Mouse (Mus musculus) testis, adult 2 months (tissue): ENCODE measurements around the gene Plpp6. TPM values are rescaled to one million over a fixed set of nuclear protein-coding genes. Genes with fewer than 3 reads are reported as not detected.
"Not testable (repeated sequence)": the region's sequence is repeated elsewhere in the genome, so short reads cannot be mapped to it uniquely, and the experiment has no call there.

Source experiments
- H3K27ac ChIP-seq: fragments of 200-500 bp; 2 replicates; pipeline ENCODE4 v1.5.1; 2012; ENCODE audit warnings: low read depth, low read length; ENCODE audit not compliant: control insufficient read depth, insufficient read depth
- H3K27me3 ChIP-seq: fragments of 200-500 bp; 2 replicates; pipeline ENCODE4 v1.6.1; 2012; ENCODE audit warnings: mild to moderate bottlenecking, low read length, moderate library complexity; ENCODE audit not compliant: control insufficient read depth, insufficient read depth
- H3K36me3 ChIP-seq: fragments of 200-500 bp; 2 replicates; pipeline ENCODE4 v1.6.1; 2012; ENCODE audit warnings: mild to moderate bottlenecking, low read length; ENCODE audit not compliant: control insufficient read depth, insufficient read depth
- H3K4me1 ChIP-seq: fragments of 200-500 bp; 2 replicates; pipeline ENCODE4 v1.6.1; 2012; ENCODE audit warnings: low read length; ENCODE audit not compliant: control insufficient read depth, insufficient read depth
- H3K4me3 ChIP-seq: fragments of 200-500 bp; 2 replicates; pipeline ENCODE4 v1.5.1; 2012; ENCODE audit warnings: low read depth, mild to moderate bottlenecking, low read length, moderate library complexity, mixed read lengths; ENCODE audit not compliant: control insufficient read depth
- CTCF ChIP-seq: fragments of 200-500 bp; IDR thresholded peaks from 2 replicates; pipeline ENCODE4 v1.5.1; 2012; ENCODE audit warnings: low read depth, mild to moderate bottlenecking, inconsistent platforms, low read length, moderate library complexity; ENCODE audit not compliant: control insufficient read depth, insufficient read depth, insufficient replicate concordance
- POLR2A ChIP-seq: fragments of 200-500 bp; IDR thresholded peaks from 2 replicates; pipeline ENCODE4 v1.6.1; 2012; ENCODE audit warnings: low read depth, mild to moderate bottlenecking, inconsistent platforms, low read length, moderate library complexity; ENCODE audit not compliant: control insufficient read depth
- polyA plus RNA-seq: library from polyadenylated mRNA; depleted of rRNA; stranded (reverse); fragments of >200 nt; gene quantifications from 2 replicates; pipeline ENCODE4 v1.2.3, GENCODE M21; 2012

Plpp6 gene
- polyA plus RNA-seq, 1 experiment, result 29.3 TPM

GRCm38 (mm10) chr19:28989515-28989914 is 25.8 kb downstream of the Plpp6 start:
- peak overlapping the region; percentile 95 for H3K27ac ChIP-seq
- peaks cover 3% of the 10 kb centered on the region; the same call in 1 of the 2 replicates for H3K4me1 ChIP-seq
- H3K27me3 ChIP-seq, result no peaks in the 10 kb centered on the region
- H3K4me3 ChIP-seq, result peak overlapping the region; percentile 98
- peaks cover 1% of the 10 kb centered on the region; the same call in 1 of the 2 replicates for H3K36me3 ChIP-seq
- TF ChIP-seq CTCF (no peak), POLR2A (no peak)

GRCm38 (mm10) chr19:28990194-28990589 is 26.4 kb downstream of the Plpp6 start, which contains the start of gene Cdc37l1:
Gene Cdc37l1, plus strand, starts transcription at chr19:28990352.
- Histone ChIP-seq H3K4me1 (peaks cover 3% of the 10 kb centered on the region; the same call in 1 of the 2 replicates), H3K27ac (peak within 1 kb of the TSS; percentile 95), H3K4me3 (peak within 1 kb of the TSS; percentile 98), H3K27me3 (no peaks in the 10 kb centered on the region), H3K36me3 (peaks cover 3% of the 10 kb centered on the region; the same call in 1 of the 2 replicates)
- TF ChIP-seq POLR2A, result peak; percentile 86
- no peak for TF ChIP-seq CTCF

GRCm38 (mm10) chr19:28990590-28991221 is 27.0 kb downstream of the Plpp6 start:
- H3K27ac ChIP-seq, result peak overlapping the region; percentile 95
- H3K4me3 ChIP-seq, result peak overlapping the region; percentile 98
- TF ChIP-seq POLR2A, result no peak; the same call in 1 of the 2 replicates
- TF ChIP-seq CTCF, result no peak

GRCm38 (mm10) chr19:28991391-28991790 is 27.6 kb downstream of the Plpp6 start:
- Histone ChIP-seq H3K27ac (peak overlapping the region; percentile 95), H3K36me3 (peaks cover 3% of the 10 kb centered on the region; the same call in 1 of the 2 replicates), H3K4me3 (peak overlapping the region; percentile 98; the same call in 1 of the 2 replicates), H3K27me3 (no peaks in the 10 kb centered on the region), H3K4me1 (peaks cover 3% of the 10 kb centered on the region; the same call in 1 of the 2 replicates)
- no peak for TF ChIP-seq POLR2A
- no peak for TF ChIP-seq CTCF

More at GRCm38 (mm10) chr19:28990590-28991221, 27.0 kb downstream of the Plpp6 start:
- Histone ChIP-seq H3K4me1 (peaks cover 3% of the 10 kb centered on the region; the same call in 1 of the 2 replicates), H3K36me3 (peaks cover 3% of the 10 kb centered on the region; the same call in 1 of the 2 replicates), H3K27me3 (no peaks in the 10 kb centered on the region)

- Histone ChIP-seq H3K36me3 (peaks cover 3% of the 10 kb centered on the region; the same call in 1 of the 2 replicates), H3K27me3 (no peaks in the 10 kb centered on the region), H3K4me1 (peaks cover 3% of the 10 kb centered on the region; the same call in 1 of the 2 replicates), H3K27ac (no peak overlapping the region; the same call in 1 of the 2 replicates), H3K4me3 (peak overlapping the region; percentile 25)
- TF ChIP-seq CTCF (no peak), POLR2A (no peak)
Observed at GRCm38 (mm10) chr19:28994870-28995269, 31.1 kb downstream of the Plpp6 start.

- TF ChIP-seq CTCF (no peak), POLR2A (no peak)
- H3K27ac ChIP-seq, result no peak overlapping the region
- H3K36me3 ChIP-seq, result peaks cover 3% of the 10 kb centered on the region; the same call in 1 of the 2 replicates
- no peak overlapping the region for H3K4me3 ChIP-seq
- no peaks in the 10 kb centered on the region for H3K27me3 ChIP-seq
- peaks cover 3% of the 10 kb centered on the region; the same call in 1 of the 2 replicates for H3K4me1 ChIP-seq
Observed at GRCm38 (mm10) chr19:28995366-28995765, 31.6 kb downstream of the Plpp6 start.

- Histone ChIP-seq H3K27me3 (no peaks in the 10 kb centered on the region), H3K36me3 (peaks cover 2% of the 10 kb centered on the region), H3K4me1 (no peaks in the 10 kb centered on the region), H3K4me3 (no peak overlapping the region), H3K27ac (no peak overlapping the region)
- TF ChIP-seq CTCF (no peak), POLR2A (no peak)
Observed at GRCm38 (mm10) chr19:28997976-28998630, 34.4 kb downstream of the Plpp6 start.

GRCm38 (mm10) chr19:29000321-29000720 is 36.6 kb downstream of the Plpp6 start:
- H3K27me3 ChIP-seq, H3K27ac ChIP-seq, H3K4me1 ChIP-seq, H3K36me3 ChIP-seq, H3K4me3 ChIP-seq: not testable (repeated sequence)
